ENCODE assay signal across 9 mouse cellular contexts in genomic region chr11:115250405-115251090, GRCm38 (mm10). TPM values are rescaled to one million over a fixed set of nuclear protein-coding genes. Genes with fewer than 3 reads are reported as not detected.
DNase-seq lines count a peak whose midpoint lies in the region; ATAC-seq and TF ChIP-seq lines count a peak whose summit lies in the region.
"Had no signal": no experiment of that assay in that cellular context is flagged by ENCODE, and none has a peak within 500 bp of the region (broad histone marks: within the 10 kb centered on the region; RNA-seq: fewer than 3 reads in every experiment).

No protein-coding gene starts in this region.

- ATAC-seq in heart, embryonic 11.5 days (replicated peaks; ENCODE audit: insufficient number of reproducible peaks, low FRiP score, low TSS enrichment) = no peak
- no peak for ATAC-seq in forebrain, embryonic 16.5 days
- ATAC-seq in liver, embryonic 16.5 days (ENCODE audit: low read depth) = no peak

- no peaks in the 10 kb centered on the region for H3K9me3 ChIP-seq in heart, embryonic 11.5 days (replicated peaks; ENCODE audit: control insufficient read depth, low read length)
- H3K9me3 ChIP-seq in ES-Bruce4 (replicated peaks; ENCODE audit: control insufficient read depth, insufficient read depth, low read length, poor library complexity, severe bottlenecking) = no peaks in the 10 kb centered on the region
- no peaks in the 10 kb centered on the region for H3K9me3 ChIP-seq in forebrain, embryonic 16.5 days (ENCODE audit: control insufficient read depth, low read length)
- no peaks in the 10 kb centered on the region for H3K9me3 ChIP-seq in liver, embryonic 16.5 days (replicated peaks; ENCODE audit: control insufficient read depth, low read length)

- DNase-seq in heart, adult 2 months = no peak
- DNase-seq in left cerebral cortex, adult 18-20 months (ENCODE audit: low spot score in 2 of 2) = no peak
- DNase-seq in adrenal gland, adult (ENCODE audit: inconsistent age in 2 of 2, low spot score in 1 of 2) = no peak
- DNase-seq in embryo, embryonic 9.5 days (ENCODE audit: extremely low spot score) = no peak
- DNase-seq: kidney, postnatal 25 days had no signal

- peaks cover 88% of the 10 kb centered on the region for H3K27me3 ChIP-seq in heart, embryonic 11.5 days (ENCODE audit: control insufficient read depth, insufficient read depth, low read length)
- peaks cover 15% of the 10 kb centered on the region for H3K27me3 ChIP-seq in heart, adult 2 months (ENCODE audit: control insufficient read depth, insufficient read depth, low read length)
- no peaks in the 10 kb centered on the region; the same call in 1 of the 2 replicates for H3K27me3 ChIP-seq in ES-Bruce4 (ENCODE audit: control insufficient read depth, insufficient read depth, low read length, poor library complexity, severe bottlenecking)
- H3K27me3 ChIP-seq in forebrain, embryonic 16.5 days (replicated peaks; ENCODE audit: control insufficient read depth, insufficient read depth, low read length) = peaks cover 25% of the 10 kb centered on the region
- H3K27me3 ChIP-seq in liver, embryonic 16.5 days (ENCODE audit: control insufficient read depth, insufficient read depth, low read depth, low read length) = peaks cover 37% of the 10 kb centered on the region

- peak overlapping the region; percentile 83 for H3K4me2 ChIP-seq in heart, embryonic 11.5 days
- H3K4me2 ChIP-seq in forebrain, embryonic 16.5 days (ENCODE audit: low read length) = peak overlapping the region; percentile 97
- peak overlapping the region; percentile 46 for H3K4me2 ChIP-seq in liver, embryonic 16.5 days (ENCODE audit: low read depth, low read length)

- 2% methylated on average over 36 of the region's 36 CpGs for WGBS in heart, embryonic 11.5 days (ENCODE audit: insufficient replicate concordance)
- 6% methylated on average over 35 of the region's 36 CpGs for WGBS in heart, adult 2 months
- WGBS in forebrain, embryonic 16.5 days = under 1% methylated on average over 36 of the region's 36 CpGs
- WGBS in liver, embryonic 16.5 days (ENCODE audit: insufficient replicate concordance) = 3% methylated on average over 36 of the region's 36 CpGs

- intact Hi-C loops in heart, adult 2 months (cut with DNase I) = no loop called here

- TF ChIP-seq CTCF in heart, adult 2 months (IDR thresholded peaks at IDR 0.05) = no peak
- no peak for TF ChIP-seq CTCF in ES-Bruce4 (IDR thresholded peaks at IDR 0.05; ENCODE audit: low read depth, low read length)

- no peak overlapping the region for H3K27ac ChIP-seq in heart, embryonic 11.5 days (ENCODE audit: low read depth, low read length)
- H3K27ac ChIP-seq in heart, adult 2 months = no peak overlapping the region
- H3K27ac ChIP-seq in ES-Bruce4 (ENCODE audit: insufficient read depth, low read length) = no peak overlapping the region
- no peak overlapping the region; the same call in 1 of the 2 replicates for H3K27ac ChIP-seq in forebrain, embryonic 16.5 days (ENCODE audit: low read length)
- H3K27ac ChIP-seq in liver, embryonic 16.5 days (ENCODE audit: low read length) = no peak overlapping the region

- no peak for TF ChIP-seq POLR2A in heart, adult 2 months (IDR thresholded peaks at IDR 0.05; ENCODE audit: insufficient read depth, low read depth, low read length)
- no peak for TF ChIP-seq POLR2A in ES-Bruce4 (IDR thresholded peaks at IDR 0.05; ENCODE audit: insufficient read depth, low read length)

- H3K79me2 ChIP-seq in heart, adult 2 months (replicated peaks; ENCODE audit: control insufficient read depth, insufficient read depth, low read length) = no peaks in the 10 kb centered on the region

- peak overlapping the region; percentile 34; the same call in 1 of the 2 replicates for H3K9ac ChIP-seq in heart, embryonic 11.5 days (ENCODE audit: low read depth, low read length)
- no peak overlapping the region for H3K9ac ChIP-seq in heart, adult 2 months (ENCODE audit: low read depth, low read length)
- H3K9ac ChIP-seq in ES-Bruce4 (ENCODE audit: low read depth, poor library complexity, severe bottlenecking) = peak overlapping the region; percentile 56
- peak overlapping the region; percentile 68 for H3K9ac ChIP-seq in forebrain, embryonic 16.5 days (replicated peaks; ENCODE audit: low read depth, low read length)
- H3K9ac ChIP-seq in liver, embryonic 16.5 days (ENCODE audit: low read depth, low read length) = no peak overlapping the region

- peaks cover 23% of the 10 kb centered on the region for H3K4me1 ChIP-seq in heart, embryonic 11.5 days (ENCODE audit: control insufficient read depth, insufficient read depth, low read length)
- H3K4me1 ChIP-seq in heart, adult 2 months (ENCODE audit: control insufficient read depth, insufficient read depth, low read length) = no peaks in the 10 kb centered on the region
- H3K4me1 ChIP-seq in ES-Bruce4 (ENCODE audit: control insufficient read depth, insufficient read depth, low read length) = peaks cover 13% of the 10 kb centered on the region
- H3K4me1 ChIP-seq in forebrain, embryonic 16.5 days (replicated peaks; ENCODE audit: control insufficient read depth, insufficient read depth, low read length) = peaks cover 32% of the 10 kb centered on the region
- H3K4me1 ChIP-seq in liver, embryonic 16.5 days (ENCODE audit: control insufficient read depth, low read depth, low read length) = no peaks in the 10 kb centered on the region

- no peaks in the 10 kb centered on the region for H3K36me3 ChIP-seq in heart, embryonic 11.5 days (ENCODE audit: control insufficient read depth, insufficient read depth, low read length)
- H3K36me3 ChIP-seq in heart, adult 2 months (ENCODE audit: control insufficient read depth, insufficient read depth, low read length) = no peaks in the 10 kb centered on the region
- no peaks in the 10 kb centered on the region for H3K36me3 ChIP-seq in ES-Bruce4 (ENCODE audit: control insufficient read depth, insufficient read depth, low read length, poor library complexity, severe bottlenecking)
- H3K36me3 ChIP-seq in forebrain, embryonic 16.5 days (ENCODE audit: control insufficient read depth, insufficient read depth) = no peaks in the 10 kb centered on the region
- no peaks in the 10 kb centered on the region for H3K36me3 ChIP-seq in liver, embryonic 16.5 days (ENCODE audit: control insufficient read depth, insufficient read depth)

- no peak for TF ChIP-seq EP300 in heart, adult 2 months (IDR thresholded peaks at IDR 0.05; ENCODE audit: insufficient read depth, low read depth, low read length)
- no peak for TF ChIP-seq EP300 in ES-Bruce4 (IDR thresholded peaks at IDR 0.05; ENCODE audit: insufficient read depth, low read depth, low read length)

- peak overlapping the region; percentile 45 for H3K4me3 ChIP-seq in heart, embryonic 11.5 days (ENCODE audit: low read depth, low read length)
- no peak overlapping the region for H3K4me3 ChIP-seq in heart, adult 2 months
- H3K4me3 ChIP-seq in ES-Bruce4 (ENCODE audit: low read depth, low read length) = peak overlapping the region; percentile 41
- H3K4me3 ChIP-seq in forebrain, embryonic 16.5 days (replicated peaks; ENCODE audit: low read length) = peak overlapping the region; percentile 59
- H3K4me3 ChIP-seq in liver, embryonic 16.5 days (ENCODE audit: low read depth, low read length) = peak overlapping the region; percentile 30; the same call in 1 of the 2 replicates

RNA-seq across cellular contexts. Expression of gene Grin2c, which starts 16.5 kb away (rescaled TPM):
- 0.13 TPM in 1 of 2 replicates, not detected in the other for polyA plus RNA-seq in heart, embryonic 11.5 days (2014; fragmentation: Nextera tagmentation; extraction: Ambion mirVana)
- under 1 TPM; 0.25 to 0.26 TPM for total RNA-seq in heart, adult 2 months (2021)
- polyA plus RNA-seq in heart, adult 2 months (2012; rRNA removed) = 1.6 and 2.0 TPM in 2 replicates
- polyA plus RNA-seq in ES-Bruce4 (2011; ENCODE audit: insufficient read depth, insufficient read length, low read depth, missing spikeins) = 0.13 TPM in 1 of 2 replicates, not detected in the other
- 0.29 and 0.37 TPM in 2 replicates for polyA plus RNA-seq in forebrain, embryonic 16.5 days (2015; fragmentation: Nextera tagmentation; extraction: Ambion mirVana)
- 0.05 and 0.09 TPM in 2 replicates for polyA plus RNA-seq in liver, embryonic 16.5 days (2015; fragmentation: Nextera tagmentation; extraction: Ambion mirVana)
- 10 to 100 TPM; 33.8 to 35.7 TPM for total RNA-seq in left cerebral cortex, adult 18-20 months (2021)

RNA-seq across cellular contexts. Expression of gene Fdxr, which starts 26.3 kb away (rescaled TPM):
- polyA plus RNA-seq in heart, embryonic 11.5 days (2014; fragmentation: Nextera tagmentation; extraction: Ambion mirVana) = 10.0 and 12.0 TPM in 2 replicates
- total RNA-seq in heart, adult 2 months (2021) = 1 to 10 TPM; 7.1 to 8.8 TPM
- 8.4 and 8.7 TPM in 2 replicates for polyA plus RNA-seq in heart, adult 2 months (2012; rRNA removed)
- polyA plus RNA-seq in ES-Bruce4 (2011; ENCODE audit: insufficient read depth, insufficient read length, low read depth, missing spikeins) = 11.6 and 12.8 TPM in 2 replicates
- polyA plus RNA-seq in forebrain, embryonic 16.5 days (2015; fragmentation: Nextera tagmentation; extraction: Ambion mirVana) = 23.2 and 26.9 TPM in 2 replicates
- polyA plus RNA-seq in liver, embryonic 16.5 days (2015; fragmentation: Nextera tagmentation; extraction: Ambion mirVana) = 19.5 and 21.7 TPM in 2 replicates
- 10 to 100 TPM; 13.1 to 18.1 TPM for total RNA-seq in left cerebral cortex, adult 18-20 months (2021)

RNA-seq across cellular contexts. Expression of gene Fads6, which starts 46.9 kb away (rescaled TPM):
- polyA plus RNA-seq in heart, embryonic 11.5 days (2014; fragmentation: Nextera tagmentation; extraction: Ambion mirVana) = 0.89 and 1.2 TPM in 2 replicates
- 1 to 10 TPM; 1.6 to 1.8 TPM for total RNA-seq in heart, adult 2 months (2021)
- polyA plus RNA-seq in heart, adult 2 months (2012; rRNA removed) = 1.9 and 2.0 TPM in 2 replicates
- polyA plus RNA-seq in ES-Bruce4 (2011; ENCODE audit: insufficient read depth, insufficient read length, low read depth, missing spikeins) = 6.7 and 7.1 TPM in 2 replicates
- 0.27 and 0.76 TPM in 2 replicates for polyA plus RNA-seq in forebrain, embryonic 16.5 days (2015; fragmentation: Nextera tagmentation; extraction: Ambion mirVana)
- polyA plus RNA-seq in liver, embryonic 16.5 days (2015; fragmentation: Nextera tagmentation; extraction: Ambion mirVana) = 4.4 and 4.5 TPM in 2 replicates
- total RNA-seq in left cerebral cortex, adult 18-20 months (2021) = 10 to 100 TPM; 14.6 to 15.5 TPM

RNA-seq across cellular contexts. Expression of gene Otop2, which starts 56.4 kb away (rescaled TPM):
- not detected in 2 replicates for polyA plus RNA-seq in heart, embryonic 11.5 days (2014; fragmentation: Nextera tagmentation; extraction: Ambion mirVana)
- not detected for total RNA-seq in heart, adult 2 months (2021)
- not detected in 2 replicates for polyA plus RNA-seq in heart, adult 2 months (2012; rRNA removed)
- polyA plus RNA-seq in ES-Bruce4 (2011; ENCODE audit: insufficient read depth, insufficient read length, low read depth, missing spikeins) = not detected in 2 replicates
- polyA plus RNA-seq in forebrain, embryonic 16.5 days (2015; fragmentation: Nextera tagmentation; extraction: Ambion mirVana) = 0.24 TPM in 1 of 2 replicates, not detected in the other
- polyA plus RNA-seq in liver, embryonic 16.5 days (2015; fragmentation: Nextera tagmentation; extraction: Ambion mirVana) = not detected in 2 replicates
- 1 to 10 TPM in 1 of 2 experiments, under 1 TPM in 1; 0.74 to 2.1 TPM for total RNA-seq in left cerebral cortex, adult 18-20 months (2021)

Comparison
In these comparisons a context has a peak if more than half of its experiments do, and no peak if none do; other contexts are left out.
1. H3K9ac ChIP-seq: peak in heart, embryonic 11.5 days (single experiment), ES-Bruce4 (single experiment) and forebrain, embryonic 16.5 days (single experiment); none in heart, adult 2 months (single experiment) and liver, embryonic 16.5 days (single experiment).
2. H3K4me2 ChIP-seq: peak in every context shown above with its lines; median percentile 97 in forebrain, embryonic 16.5 days; 83 in heart, embryonic 11.5 days; 46 in liver, embryonic 16.5 days.